In genomic region chr5:140795176-140795575, GRCm38 (mm10) we compare ENCODE assay signal across 10 mouse cellular contexts. TPM values are rescaled to one million over a fixed set of nuclear protein-coding genes. Genes with fewer than 3 reads are reported as not detected.
DNase-seq lines count a peak whose midpoint lies in the region; ATAC-seq and TF ChIP-seq lines count a peak whose summit lies in the region.
"Had no signal": no experiment of that assay in that cellular context is flagged by ENCODE, and none has a peak within 500 bp of the region (broad histone marks: within the 10 kb centered on the region; RNA-seq: fewer than 3 reads in every experiment).

No protein-coding gene starts in this region.

- H3K4me2 ChIP-seq in embryonic facial prominence, embryonic 12.5 days (replicated peaks): no peak overlapping the region
- no peak overlapping the region for H3K4me2 ChIP-seq in heart, embryonic 15.5 days
- H3K4me2 ChIP-seq in liver, embryonic 13.5 days: peak overlapping the region; percentile 2; the same call in 1 of the 2 replicates

- no peak for ATAC-seq in embryonic facial prominence, embryonic 12.5 days (ENCODE audit: insufficient number of reproducible peaks, insufficient read depth, low FRiP score, low TSS enrichment)
- no peak for ATAC-seq in heart, embryonic 15.5 days (replicated peaks; ENCODE audit: insufficient number of reproducible peaks, insufficient read depth, low FRiP score, low read depth)
- ATAC-seq in liver, embryonic 13.5 days (ENCODE audit: low read depth): peak; percentile 87

- H3K36me3 ChIP-seq in embryonic facial prominence, embryonic 12.5 days: no peaks in the 10 kb centered on the region
- no peaks in the 10 kb centered on the region for H3K36me3 ChIP-seq in embryonic facial prominence, embryonic 10.5 days (replicated peaks)
- H3K36me3 ChIP-seq in heart, embryonic 15.5 days: no peaks in the 10 kb centered on the region
- no peaks in the 10 kb centered on the region for H3K36me3 ChIP-seq in liver, embryonic 13.5 days

- H3K27me3 ChIP-seq in embryonic facial prominence, embryonic 12.5 days: no peaks in the 10 kb centered on the region
- no peaks in the 10 kb centered on the region for H3K27me3 ChIP-seq in embryonic facial prominence, embryonic 10.5 days (replicated peaks; ENCODE audit: low read depth, poor library complexity, severe bottlenecking)
- no peaks in the 10 kb centered on the region for H3K27me3 ChIP-seq in heart, embryonic 15.5 days
- H3K27me3 ChIP-seq in liver, embryonic 13.5 days: no peaks in the 10 kb centered on the region

- no peak overlapping the region for H3K9ac ChIP-seq in embryonic facial prominence, embryonic 12.5 days
- no peak overlapping the region for H3K9ac ChIP-seq in heart, embryonic 15.5 days
- H3K9ac ChIP-seq in liver, embryonic 13.5 days: peak overlapping the region; percentile 31; the same call in 1 of the 2 replicates

- TF ChIP-seq CTCF in bone marrow macrophage, adult 2 months (IDR thresholded peaks at IDR 0.05; ENCODE audit: low read depth, low read length): no peak

- peaks cover 52% of the 10 kb centered on the region for H3K4me1 ChIP-seq in embryonic facial prominence, embryonic 12.5 days
- H3K4me1 ChIP-seq in embryonic facial prominence, embryonic 10.5 days: peaks cover 57% of the 10 kb centered on the region
- H3K4me1 ChIP-seq in bone marrow macrophage, adult 2 months (ENCODE audit: control insufficient read depth, insufficient read depth, low read length): peaks cover 50% of the 10 kb centered on the region
- H3K4me1 ChIP-seq in heart, embryonic 15.5 days (replicated peaks): peaks cover 78% of the 10 kb centered on the region
- peaks cover 92% of the 10 kb centered on the region for H3K4me1 ChIP-seq in liver, embryonic 13.5 days (replicated peaks)

- TF ChIP-seq POLR2A in bone marrow macrophage, adult 2 months (IDR thresholded peaks at IDR 0.05; ENCODE audit: borderline replicate concordance, low read depth, low read length): no peak

- no peak for DNase-seq in embryonic facial prominence, embryonic 10.5 days (ENCODE audit: low spot score)
- DNase-seq in liver, embryonic 13.5 days: peak; percentile 59
- no peak for DNase-seq in cerebellum, postnatal 4 days (ENCODE audit: low spot score in 2 of 2)
- no peak for DNase-seq in urinary bladder, postnatal 14 days (ENCODE audit: low spot score)
- DNase-seq in gastrocnemius, postnatal 25 days: no peak
- DNase-seq: kidney, adult 8-10 months; midbrain, embryonic 14.5 days had no signal

- no peak overlapping the region for H3K4me3 ChIP-seq in embryonic facial prominence, embryonic 12.5 days
- H3K4me3 ChIP-seq in embryonic facial prominence, embryonic 10.5 days: no peak overlapping the region
- no peak overlapping the region for H3K4me3 ChIP-seq in bone marrow macrophage, adult 2 months (ENCODE audit: insufficient read depth, low read length)
- no peak overlapping the region for H3K4me3 ChIP-seq in heart, embryonic 15.5 days
- no peak overlapping the region for H3K4me3 ChIP-seq in liver, embryonic 13.5 days (replicated peaks)

- 60% methylated on average over 2 of the region's 2 CpGs for WGBS in embryonic facial prominence, embryonic 12.5 days
- 54% methylated on average over 2 of the region's 2 CpGs for WGBS in embryonic facial prominence, embryonic 10.5 days
- 35% methylated on average over 2 of the region's 2 CpGs for WGBS in heart, embryonic 15.5 days
- 14% methylated on average over 2 of the region's 2 CpGs for WGBS in liver, embryonic 13.5 days (ENCODE audit: insufficient replicate concordance)

- peak overlapping the region; percentile 26; the same call in 1 of the 2 replicates for H3K27ac ChIP-seq in embryonic facial prominence, embryonic 12.5 days
- H3K27ac ChIP-seq in embryonic facial prominence, embryonic 10.5 days (replicated peaks): no peak overlapping the region
- peak overlapping the region; percentile 44 for H3K27ac ChIP-seq in bone marrow macrophage, adult 2 months (ENCODE audit: insufficient read depth, low read depth, low read length)
- peak overlapping the region; percentile 79 for H3K27ac ChIP-seq in heart, embryonic 15.5 days
- H3K27ac ChIP-seq in liver, embryonic 13.5 days: peak overlapping the region; percentile 83

- H3K9me3 ChIP-seq in embryonic facial prominence, embryonic 12.5 days: no peaks in the 10 kb centered on the region
- H3K9me3 ChIP-seq in embryonic facial prominence, embryonic 10.5 days: no peaks in the 10 kb centered on the region
- H3K9me3 ChIP-seq in heart, embryonic 15.5 days (replicated peaks): no peaks in the 10 kb centered on the region
- no peaks in the 10 kb centered on the region for H3K9me3 ChIP-seq in liver, embryonic 13.5 days (replicated peaks)

RNA-seq across cellular contexts. Expression of gene Gna12, which starts 35.1 kb away (rescaled TPM):
- polyA plus RNA-seq in embryonic facial prominence, embryonic 12.5 days (2016; fragmentation: Nextera tagmentation; extraction: Ambion mirVana): 30.5 and 57.8 TPM in 2 replicates
- 11.4 and 14.1 TPM in 2 replicates for polyA plus RNA-seq in embryonic facial prominence, embryonic 10.5 days (2016; fragmentation: Nextera tagmentation; extraction: Ambion mirVana)
- 147 and 173 TPM in 2 replicates for polyA plus RNA-seq in bone marrow macrophage, adult 2 months (2012; ENCODE audit: insufficient read depth, insufficient read length, missing spikeins)
- polyA plus RNA-seq in heart, embryonic 15.5 days (2015; fragmentation: Nextera tagmentation; extraction: Ambion mirVana): 37.9 and 53.4 TPM in 2 replicates
- polyA plus RNA-seq in liver, embryonic 13.5 days (2015; fragmentation: Nextera tagmentation; extraction: Ambion mirVana): 5.3 and 7.0 TPM in 2 replicates
- 10 to 100 TPM; 26.2 to 27.7 TPM for total RNA-seq in gastrocnemius, postnatal 25 days (2021)
